Mouse (Mus musculus): Measurements from ENCODE around the gene Nek11. TPM values are rescaled to one million over a fixed set of nuclear protein-coding genes. Genes with fewer than 3 reads are reported as not detected.
"Not testable (repeated sequence)": the region's sequence is repeated elsewhere in the genome, so short reads cannot be mapped to it uniquely, and the experiment has no call there.

Nek11 gene
- total RNA-seq, 2 experiments from 2014 or later, result not detected

- no peak for ATAC-seq (replicated peaks; ENCODE audit: poor library complexity)
Observed at GRCm38 (mm10) chr9:105144992-105145391, 250.3 kb downstream of the Nek11 start, which contains the start of gene 1700080E11Rik. Gene 1700080E11Rik (minus strand): TSS chr9:105145092.

- no peak for ATAC-seq (replicated peaks; ENCODE audit: poor library complexity)
Observed at GRCm38 (mm10) chr9:105139204-105139603, 256.1 kb downstream of the Nek11 start.

- ATAC-seq (replicated peaks; ENCODE audit: poor library complexity), result no peak
Observed at GRCm38 (mm10) chr9:105136404-105136803, 258.9 kb downstream of the Nek11 start.

- ATAC-seq (replicated peaks; ENCODE audit: poor library complexity), result no peak
Observed at GRCm38 (mm10) chr9:105134536-105134935, 260.8 kb downstream of the Nek11 start.

- peak; percentile 37 for ATAC-seq (replicated peaks; ENCODE audit: poor library complexity)
Observed at GRCm38 (mm10) chr9:105132002-105132367, 263.3 kb downstream of the Nek11 start.

- ATAC-seq (replicated peaks; ENCODE audit: poor library complexity), result peak; percentile 90
Observed at GRCm38 (mm10) chr9:105131253-105132001, 263.9 kb downstream of the Nek11 start, which contains the start of gene Nudt16. Gene Nudt16 (minus strand): TSS chr9:105131824.

- ATAC-seq (replicated peaks; ENCODE audit: poor library complexity), result no peak
Observed at GRCm38 (mm10) chr9:105130331-105130730, 265.0 kb downstream of the Nek11 start.

GRCm38 (mm10) chr9:105125206-105125605, 270.1 kb downstream of the Nek11 start:
- ATAC-seq (replicated peaks; ENCODE audit: poor library complexity), result not testable (repeated sequence)

Other genes starting within 250 kb of the Nek11 start
- gene Aste1, start 132 bp downstream of the Nek11 start, total RNA-seq (2015), result 24.6 and 25.1 TPM in 2 replicates
- 11.9 and 12.2 TPM in 2 replicates for gene Aste1, start 132 bp downstream of the Nek11 start, total RNA-seq (2017)
- gene Atp2c1, start 131.8 kb upstream of the Nek11 start, total RNA-seq (2015), result 19.6 and 28.0 TPM in 2 replicates
- 63.9 and 67.1 TPM in 2 replicates for gene Atp2c1, start 131.8 kb upstream of the Nek11 start, total RNA-seq (2017)
- 19.6 and 26.8 TPM in 2 replicates for gene Pik3r4, start 247.5 kb upstream of the Nek11 start, total RNA-seq (2015)
- 20.2 and 28.3 TPM in 2 replicates for gene Pik3r4, start 247.5 kb upstream of the Nek11 start, total RNA-seq (2017)

Data from megakaryocyte progenitor cell, adult 5-6 weeks (primary cell).